Mouse (Mus musculus): ENCODE measurements around the gene Selenot. TPM values are rescaled to one million over a fixed set of nuclear protein-coding genes. Genes with fewer than 3 reads are reported as not detected.
"Not testable (repeated sequence)": the region's sequence is repeated elsewhere in the genome, so short reads cannot be mapped to it uniquely, and the experiment has no call there.

Gene Selenot
- polyA plus RNA-seq, 1 experiment from 2014 or later: 25.9 TPM

GRCm38 (mm10) chr3:58577506-58578050, 1.1 kb downstream of the Selenot start:
- DNase-seq (ENCODE audit: low spot score) (no peak), ATAC-seq (ENCODE audit: low read depth) (no peak)
- WGBS: 10% methylated on average over 8 of the region's 8 CpGs
- peak overlapping the region; percentile 100 for H3K27ac ChIP-seq (replicated peaks; ENCODE audit: low read depth, low read length)
- peaks cover 4% of the 10 kb centered on the region for H3K4me1 ChIP-seq (ENCODE audit: control insufficient read depth, insufficient read depth, low read length)
- peak overlapping the region; percentile 99 for H3K9ac ChIP-seq (ENCODE audit: low read depth, low read length)
- H3K4me3 ChIP-seq (ENCODE audit: low read depth, low read length): peak overlapping the region; percentile 88
- H3K36me3 ChIP-seq (ENCODE audit: control insufficient read depth, insufficient read depth, low read length): peaks cover 15% of the 10 kb centered on the region; the same call in 1 of the 2 replicates
- no peaks in the 10 kb centered on the region for H3K27me3 ChIP-seq (replicated peaks; ENCODE audit: control insufficient read depth, insufficient read depth, low read length)
- peak overlapping the region; percentile 67 for H3K4me2 ChIP-seq (ENCODE audit: low read depth, low read length)
- no peaks in the 10 kb centered on the region for H3K9me3 ChIP-seq (ENCODE audit: control insufficient read depth, low read length)

GRCm38 (mm10) chr3:58581530-58581929, 5.1 kb downstream of the Selenot start:
- ATAC-seq (ENCODE audit: low read depth) (no peak), DNase-seq (ENCODE audit: low spot score) (no peak)
- no peaks in the 10 kb centered on the region for H3K9me3 ChIP-seq (ENCODE audit: control insufficient read depth, low read length)
- no peaks in the 10 kb centered on the region for H3K27me3 ChIP-seq (replicated peaks; ENCODE audit: control insufficient read depth, insufficient read depth, low read length)
- no peak overlapping the region for H3K27ac ChIP-seq (replicated peaks; ENCODE audit: low read depth, low read length)
- no peak overlapping the region for H3K9ac ChIP-seq (ENCODE audit: low read depth, low read length)
- no peak overlapping the region for H3K4me3 ChIP-seq (ENCODE audit: low read depth, low read length)
- peaks cover 23% of the 10 kb centered on the region for H3K36me3 ChIP-seq (ENCODE audit: control insufficient read depth, insufficient read depth, low read length)
- no peak overlapping the region for H3K4me2 ChIP-seq (ENCODE audit: low read depth, low read length)
- H3K4me1 ChIP-seq (ENCODE audit: control insufficient read depth, insufficient read depth, low read length): peaks cover 4% of the 10 kb centered on the region
- 86% methylated on average over 4 of the region's 4 CpGs for WGBS

- Histone ChIP-seq H3K9me3 (ENCODE audit: control insufficient read depth, low read length) (no peaks in the 10 kb centered on the region), H3K36me3 (ENCODE audit: control insufficient read depth, insufficient read depth, low read length) (peaks cover 29% of the 10 kb centered on the region), H3K4me2 (ENCODE audit: low read depth, low read length) (no peak overlapping the region), H3K4me1 (ENCODE audit: control insufficient read depth, insufficient read depth, low read length) (peaks cover 4% of the 10 kb centered on the region), H3K27ac (replicated peaks; ENCODE audit: low read depth, low read length) (no peak overlapping the region), H3K27me3 (replicated peaks; ENCODE audit: control insufficient read depth, insufficient read depth, low read length) (no peaks in the 10 kb centered on the region), H3K9ac (ENCODE audit: low read depth, low read length) (no peak overlapping the region), H3K4me3 (ENCODE audit: low read depth, low read length) (no peak overlapping the region)
- no peak for DNase-seq (ENCODE audit: low spot score)
- 85% methylated on average over 5 of the region's 5 CpGs for WGBS
- ATAC-seq (ENCODE audit: low read depth): no peak
Measured at GRCm38 (mm10) chr3:58582297-58582696, 5.9 kb downstream of the Selenot start.

GRCm38 (mm10) chr3:58582788-58583426, 6.5 kb downstream of the Selenot start:
- ATAC-seq (ENCODE audit: low read depth): no peak
- 93% methylated on average over 5 of the region's 5 CpGs for WGBS

GRCm38 (mm10) chr3:58590544-58590943, 14.1 kb downstream of the Selenot start:
- not testable (repeated sequence) for H3K4me2 ChIP-seq (ENCODE audit: low read depth, low read length); H3K4me3 ChIP-seq (ENCODE audit: low read depth, low read length); H3K27me3 ChIP-seq (replicated peaks; ENCODE audit: control insufficient read depth, insufficient read depth, low read length); ATAC-seq (ENCODE audit: low read depth); H3K9me3 ChIP-seq (ENCODE audit: control insufficient read depth, low read length); H3K9ac ChIP-seq (ENCODE audit: low read depth, low read length); H3K4me1 ChIP-seq (ENCODE audit: control insufficient read depth, insufficient read depth, low read length); DNase-seq (ENCODE audit: low spot score); H3K27ac ChIP-seq (replicated peaks; ENCODE audit: low read depth, low read length)
- 80% methylated on average over 4 of the region's 4 CpGs for WGBS
- peaks cover 61% of the 10 kb centered on the region for H3K36me3 ChIP-seq (ENCODE audit: control insufficient read depth, insufficient read depth, low read length)

More at GRCm38 (mm10) chr3:58582788-58583426, 6.5 kb downstream of the Selenot start:
- Histone ChIP-seq H3K9me3 (ENCODE audit: control insufficient read depth, low read length) (no peaks in the 10 kb centered on the region), H3K4me3 (ENCODE audit: low read depth, low read length) (no peak overlapping the region), H3K4me2 (ENCODE audit: low read depth, low read length) (no peak overlapping the region), H3K27ac (replicated peaks; ENCODE audit: low read depth, low read length) (no peak overlapping the region), H3K36me3 (ENCODE audit: control insufficient read depth, insufficient read depth, low read length) (peaks cover 35% of the 10 kb centered on the region), H3K4me1 (ENCODE audit: control insufficient read depth, insufficient read depth, low read length) (peaks cover 1% of the 10 kb centered on the region), H3K9ac (ENCODE audit: low read depth, low read length) (no peak overlapping the region), H3K27me3 (replicated peaks; ENCODE audit: control insufficient read depth, insufficient read depth, low read length) (no peaks in the 10 kb centered on the region)
- no peak for DNase-seq (ENCODE audit: low spot score)

GRCm38 (mm10) chr3:58592666-58593065, 16.2 kb downstream of the Selenot start:
- not testable (repeated sequence) for H3K4me3 ChIP-seq (ENCODE audit: low read depth, low read length); H3K27me3 ChIP-seq (replicated peaks; ENCODE audit: control insufficient read depth, insufficient read depth, low read length); ATAC-seq (ENCODE audit: low read depth); DNase-seq (ENCODE audit: low spot score); H3K9me3 ChIP-seq (ENCODE audit: control insufficient read depth, low read length); H3K4me2 ChIP-seq (ENCODE audit: low read depth, low read length); H3K9ac ChIP-seq (ENCODE audit: low read depth, low read length); H3K27ac ChIP-seq (replicated peaks; ENCODE audit: low read depth, low read length); H3K4me1 ChIP-seq (ENCODE audit: control insufficient read depth, insufficient read depth, low read length)
- peaks cover 43% of the 10 kb centered on the region for H3K36me3 ChIP-seq (ENCODE audit: control insufficient read depth, insufficient read depth, low read length)
- WGBS: 86% methylated on average over 7 of the region's 7 CpGs

- H3K9ac ChIP-seq (ENCODE audit: low read depth, low read length): no peak overlapping the region
- H3K4me1 ChIP-seq (ENCODE audit: control insufficient read depth, insufficient read depth, low read length): no peaks in the 10 kb centered on the region
- DNase-seq (ENCODE audit: low spot score) (no peak), ATAC-seq (ENCODE audit: low read depth) (no peak)
- H3K36me3 ChIP-seq (ENCODE audit: control insufficient read depth, insufficient read depth, low read length): peaks cover 35% of the 10 kb centered on the region
- no peak overlapping the region for H3K27ac ChIP-seq (replicated peaks; ENCODE audit: low read depth, low read length)
- H3K9me3 ChIP-seq (ENCODE audit: control insufficient read depth, low read length): no peaks in the 10 kb centered on the region
- no peak overlapping the region for H3K4me3 ChIP-seq (ENCODE audit: low read depth, low read length)
- 64% methylated on average over 5 of the region's 5 CpGs for WGBS
- H3K27me3 ChIP-seq (replicated peaks; ENCODE audit: control insufficient read depth, insufficient read depth, low read length): no peaks in the 10 kb centered on the region
- no peak overlapping the region for H3K4me2 ChIP-seq (ENCODE audit: low read depth, low read length)
Measured at GRCm38 (mm10) chr3:58593623-58594022, 17.2 kb downstream of the Selenot start.

- no peaks in the 10 kb centered on the region for H3K27me3 ChIP-seq (replicated peaks; ENCODE audit: control insufficient read depth, insufficient read depth, low read length)
- H3K4me2 ChIP-seq (ENCODE audit: low read depth, low read length): no peak overlapping the region
- H3K4me3 ChIP-seq (ENCODE audit: low read depth, low read length): no peak overlapping the region
- no peaks in the 10 kb centered on the region for H3K4me1 ChIP-seq (ENCODE audit: control insufficient read depth, insufficient read depth, low read length)
- no peak overlapping the region for H3K27ac ChIP-seq (replicated peaks; ENCODE audit: low read depth, low read length)
- no peak overlapping the region for H3K9ac ChIP-seq (ENCODE audit: low read depth, low read length)
- H3K36me3 ChIP-seq (ENCODE audit: control insufficient read depth, insufficient read depth, low read length): no peaks in the 10 kb centered on the region
- 73% methylated on average over 4 of the region's 4 CpGs for WGBS
- no peak for ATAC-seq (ENCODE audit: low read depth)
- H3K9me3 ChIP-seq (ENCODE audit: control insufficient read depth, low read length): no peaks in the 10 kb centered on the region
- no peak for DNase-seq (ENCODE audit: low spot score)
Measured at GRCm38 (mm10) chr3:58608506-58608905, 32.1 kb downstream of the Selenot start.

GRCm38 (mm10) chr3:58609985-58610384, 33.5 kb downstream of the Selenot start:
- no peak overlapping the region for H3K4me2 ChIP-seq (ENCODE audit: low read depth, low read length)
- H3K27ac ChIP-seq (replicated peaks; ENCODE audit: low read depth, low read length): no peak overlapping the region
- WGBS: 71% methylated on average over 5 of the region's 5 CpGs
- H3K9ac ChIP-seq (ENCODE audit: low read depth, low read length): no peak overlapping the region
- no peaks in the 10 kb centered on the region for H3K27me3 ChIP-seq (replicated peaks; ENCODE audit: control insufficient read depth, insufficient read depth, low read length)
- DNase-seq (ENCODE audit: low spot score): no peak
- H3K4me1 ChIP-seq (ENCODE audit: control insufficient read depth, insufficient read depth, low read length): no peaks in the 10 kb centered on the region
- H3K4me3 ChIP-seq (ENCODE audit: low read depth, low read length): no peak overlapping the region
- H3K9me3 ChIP-seq (ENCODE audit: control insufficient read depth, low read length): no peaks in the 10 kb centered on the region
- no peak for ATAC-seq (ENCODE audit: low read depth)
- H3K36me3 ChIP-seq (ENCODE audit: control insufficient read depth, insufficient read depth, low read length): no peaks in the 10 kb centered on the region
